Mouse (Mus musculus): ENCODE data around the gene Nudt15.

Gene Nudt15

GRCm38 (mm10) chr14:73470593-73470992, 77.4 kb downstream of the Nudt15 start:
- DNase-seq (ENCODE audit: low spot score in 2 of 2) = no peak

- no peak for DNase-seq (ENCODE audit: low spot score in 2 of 2)
These were observed 78.5 kb downstream of the Nudt15 start for GRCm38 (mm10) chr14:73469506-73469905.
